Mouse (Mus musculus): Measurements from ENCODE around the gene Rcan3.

Rcan3 gene

GRCm38 (mm10) chr4:135433443-135434394, at the start of gene Rcan3:
TSS of gene Rcan3 (minus strand) at chr4:135433853.
- peak; percentile 93 for DNase-seq (ENCODE audit: low read depth, low spot score)

GRCm38 (mm10) chr4:135480370-135480769, 46.7 kb upstream of the Rcan3 start:
- no peak for DNase-seq (ENCODE audit: low read depth, low spot score)

- DNase-seq (ENCODE audit: low read depth, low spot score) = no peak
These were observed 44.2 kb upstream of the Rcan3 start for GRCm38 (mm10) chr4:135477851-135478250.

- DNase-seq (ENCODE audit: low read depth, low spot score) = no peak
These were observed 29.8 kb upstream of the Rcan3 start for GRCm38 (mm10) chr4:135463406-135463805.

GRCm38 (mm10) chr4:135453572-135453971, 19.9 kb upstream of the Rcan3 start:
- no peak for DNase-seq (ENCODE audit: low read depth, low spot score)

- DNase-seq (ENCODE audit: low read depth, low spot score) = no peak
These were observed 19.5 kb upstream of the Rcan3 start for GRCm38 (mm10) chr4:135453164-135453563.

GRCm38 (mm10) chr4:135451360-135452015, 17.8 kb upstream of the Rcan3 start:
- no peak for DNase-seq (ENCODE audit: low read depth, low spot score)

- no peak for DNase-seq (ENCODE audit: low read depth, low spot score)
These were observed 8.8 kb upstream of the Rcan3 start for GRCm38 (mm10) chr4:135442473-135442872.

GRCm38 (mm10) chr4:135439904-135440522, 6.4 kb upstream of the Rcan3 start:
- peak; percentile 78 for DNase-seq (ENCODE audit: low read depth, low spot score)

- DNase-seq (ENCODE audit: low read depth, low spot score) = peak; percentile 89
These were observed 5.6 kb upstream of the Rcan3 start for GRCm38 (mm10) chr4:135439188-135439647.

- peak; percentile 26 for DNase-seq (ENCODE audit: low read depth, low spot score)
These were observed 4.3 kb upstream of the Rcan3 start for GRCm38 (mm10) chr4:135437924-135438323.

- peak; percentile 87 for DNase-seq (ENCODE audit: low read depth, low spot score)
These were observed 2.6 kb upstream of the Rcan3 start for GRCm38 (mm10) chr4:135436291-135436690.

- DNase-seq (ENCODE audit: low read depth, low spot score) = no peak
These were observed 739 bp upstream of the Rcan3 start for GRCm38 (mm10) chr4:135434395-135434789.

GRCm38 (mm10) chr4:135433086-135433442, 589 bp downstream of the Rcan3 start:
- peak; percentile 51 for DNase-seq (ENCODE audit: low read depth, low spot score)

- DNase-seq (ENCODE audit: low read depth, low spot score) = no peak
These were observed 3.5 kb downstream of the Rcan3 start for GRCm38 (mm10) chr4:135429990-135430760.

- peak; percentile 35 for DNase-seq (ENCODE audit: low read depth, low spot score)
These were observed 4.3 kb downstream of the Rcan3 start for GRCm38 (mm10) chr4:135429383-135429782.

- peak; percentile 41 for DNase-seq (ENCODE audit: low read depth, low spot score)
These were observed 7.1 kb downstream of the Rcan3 start for GRCm38 (mm10) chr4:135426587-135426986.

GRCm38 (mm10) chr4:135425625-135426024, 8.0 kb downstream of the Rcan3 start:
- DNase-seq (ENCODE audit: low read depth, low spot score) = no peak

GRCm38 (mm10) chr4:135420961-135421360, 12.7 kb downstream of the Rcan3 start:
- DNase-seq (ENCODE audit: low read depth, low spot score) = no peak

- no peak for DNase-seq (ENCODE audit: low read depth, low spot score)
These were observed 13.2 kb downstream of the Rcan3 start for GRCm38 (mm10) chr4:135420416-135420815.

GRCm38 (mm10) chr4:135419996-135420395, 13.7 kb downstream of the Rcan3 start:
- no peak for DNase-seq (ENCODE audit: low read depth, low spot score)

Data from CD4-positive, CD25-positive, alpha-beta regulatory T cell, adult 2 months (primary cell).